Mouse (Mus musculus): ENCODE data around the gene Gm21454. TPM values are rescaled to one million over a fixed set of nuclear protein-coding genes. Genes with fewer than 3 reads are reported as not detected.
"Not testable (repeated sequence)": the region's sequence is repeated elsewhere in the genome, so short reads cannot be mapped to it uniquely, and the experiment has no call there.

Gm21454 gene
- not detected for polyA plus RNA-seq (2017; shearing (Covaris generic))

GRCm38 (mm10) chrY:13252091-13252490 lies at the start of gene Gm21454, which contains the start of gene Gm21440:
Gene Gm21454, plus strand, starts transcription at chrY:13252442.
Gene Gm21440, plus strand, starts transcription at chrY:13252391.
- not testable (repeated sequence) for ATAC-seq

- not testable (repeated sequence) for ATAC-seq
These were observed 28.4 kb upstream of the Gm21454 start, which contains the start of gene Gm21828 for GRCm38 (mm10) chrY:13223828-13224227. Gene Gm21828, minus strand, starts transcription at chrY:13223928.

- ATAC-seq: not testable (repeated sequence)
These were observed 96.7 kb downstream of the Gm21454 start, which contains the start of gene Gm21725 for GRCm38 (mm10) chrY:13348963-13349362. Gene Gm21725, minus strand, starts transcription at chrY:13349063.

Other genes starting within 250 kb of the Gm21454 start
- gene Gm20807, start 209.6 kb upstream of the Gm21454 start, polyA plus RNA-seq (2017; shearing (Covaris generic)): not detected
- not detected for gene Gm21891, start 119.0 kb upstream of the Gm21454 start, polyA plus RNA-seq (2017; shearing (Covaris generic))
- not detected for gene Gm21425, start 90.5 kb upstream of the Gm21454 start, polyA plus RNA-seq (2017; shearing (Covaris generic))
- gene Gm21828, start 28.5 kb upstream of the Gm21454 start, polyA plus RNA-seq (2017; shearing (Covaris generic)): not detected
- not detected for gene Gm21440, start 51 bp upstream of the Gm21454 start, polyA plus RNA-seq (2017; shearing (Covaris generic))
- gene Gm21725, start 96.6 kb downstream of the Gm21454 start, polyA plus RNA-seq (2017; shearing (Covaris generic)): not detected
- not detected for gene Gm21866, start 213.1 kb downstream of the Gm21454 start, polyA plus RNA-seq (2017; shearing (Covaris generic))
- not detected for gene Gm20773, start 241.6 kb downstream of the Gm21454 start, polyA plus RNA-seq (2017; shearing (Covaris generic))

Data from activated CD4-positive, CD25-positive, alpha-beta regulatory T cell, adult 4 months (primary cell).